14 mouse cellular contexts compared by ENCODE assay signal in the genomic region with DNA sequence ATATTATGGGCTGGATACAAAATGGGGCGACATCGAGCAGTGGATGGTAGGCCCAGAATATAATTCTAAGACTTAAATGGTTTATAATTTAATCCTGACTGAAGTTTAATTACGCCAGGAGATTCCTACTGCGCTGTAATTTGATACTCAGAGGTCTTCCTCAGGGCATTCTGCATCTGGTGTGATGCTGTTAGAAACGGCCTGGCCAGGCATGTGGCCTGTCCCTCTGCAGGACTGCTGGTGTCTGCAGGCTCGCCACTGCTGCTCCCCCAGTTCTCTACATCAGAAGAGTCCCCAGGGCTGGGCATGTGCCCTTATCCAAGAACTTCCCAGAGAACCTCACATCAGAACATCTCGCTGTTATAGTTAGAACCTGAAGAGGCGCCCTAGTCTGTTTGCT.
DNase-seq lines count a peak whose midpoint lies in the region; ATAC-seq and TF ChIP-seq lines count a peak whose summit lies in the region.
"Had no signal": no experiment of that assay in that cellular context is flagged by ENCODE, and none has a peak within 500 bp of the region (broad histone marks: within the 10 kb centered on the region; RNA-seq: fewer than 3 reads in every experiment).

No protein-coding gene starts in this region.

- WGBS in kidney, embryonic 15.5 days, result 41% methylated on average over 8 of the region's 8 CpGs

- intact Hi-C loops in gastrocnemius, adult 2 months (cut with DNase I), result no loop called here

- H3K9me3 ChIP-seq in kidney, embryonic 15.5 days (replicated peaks), result no peaks in the 10 kb centered on the region
- H3K9me3 ChIP-seq: midbrain, embryonic 13.5 days; neural tube, embryonic 12.5 days had no signal

- peak; percentile 2; the same call in 1 of the 2 replicates for TF ChIP-seq CTCF in gastrocnemius, adult 2 months (IDR thresholded peaks at IDR 0.05)

- peak; percentile 54; the same call in 1 of the 2 replicates for ATAC-seq in kidney, embryonic 15.5 days (replicated peaks; ENCODE audit: low FRiP score)
- ATAC-seq: midbrain, embryonic 13.5 days had no signal

- H3K36me3 ChIP-seq in kidney, embryonic 15.5 days, result no peaks in the 10 kb centered on the region
- H3K36me3 ChIP-seq: midbrain, embryonic 13.5 days; neural tube, embryonic 12.5 days had no signal

- H3K4me1 ChIP-seq in kidney, embryonic 15.5 days, result peaks cover 35% of the 10 kb centered on the region
- H3K4me1 ChIP-seq: midbrain, embryonic 13.5 days; neural tube, embryonic 12.5 days had no signal

- DNase-seq in gastrocnemius, adult 2 months, result no peak
- no peak for DNase-seq in gastrocnemius, adult 18-20 months (ENCODE audit: low spot score)
- no peak for DNase-seq in kidney, adult 9 months
- peak; percentile 42 for DNase-seq in NIH3T3 (ENCODE audit: low read depth)
- peak; percentile 31 for DNase-seq in hindlimb bud, embryonic 11.5 days (ENCODE audit: extremely low spot score, low read depth, low spot score)
- DNase-seq in right cerebral cortex, postnatal 10 days (ENCODE audit: low spot score in 2 of 2), result no peak
- no peak for DNase-seq in urinary bladder, postnatal 25 days (ENCODE audit: low spot score)
- DNase-seq: cerebellum, adult 18-20 months; retina, postnatal 1 day; thymus, postnatal 4 days had no signal

- H3K4me3 ChIP-seq in gastrocnemius, adult 2 months, result no peak overlapping the region
- H3K4me3 ChIP-seq in kidney, embryonic 15.5 days (replicated peaks), result no peak overlapping the region
- H3K4me3 ChIP-seq: erythroblast, embryonic 14.5 days; midbrain, embryonic 13.5 days; neural tube, embryonic 12.5 days had no signal

- H3K4me2 ChIP-seq in kidney, embryonic 15.5 days, result no peak overlapping the region
- H3K4me2 ChIP-seq: midbrain, embryonic 13.5 days; neural tube, embryonic 12.5 days had no signal

- H3K27ac ChIP-seq in gastrocnemius, adult 2 months, result peak overlapping the region; percentile 95
- H3K27ac ChIP-seq in kidney, embryonic 15.5 days, result peak overlapping the region; percentile 41
- H3K27ac ChIP-seq: midbrain, embryonic 13.5 days; neural tube, embryonic 12.5 days had no signal

- H3K27me3 ChIP-seq in kidney, embryonic 15.5 days, result no peaks in the 10 kb centered on the region
- H3K27me3 ChIP-seq: midbrain, embryonic 13.5 days; neural tube, embryonic 12.5 days had no signal

- no peak overlapping the region for H3K9ac ChIP-seq in kidney, embryonic 15.5 days
- H3K9ac ChIP-seq: midbrain, embryonic 13.5 days; neural tube, embryonic 12.5 days had no signal

Comparison
In these comparisons a context has a peak if more than half of its experiments do, and no peak if none do; other contexts are left out.
1. DNase-seq: peak in NIH3T3 (single experiment) and hindlimb bud, embryonic 11.5 days (single experiment); none in gastrocnemius, adult 2 months (single experiment), gastrocnemius, adult 18-20 months (single experiment), kidney, adult 9 months (single experiment), right cerebral cortex, postnatal 10 days (0 of 2) and urinary bladder, postnatal 25 days (single experiment).